Mouse (Mus musculus): ENCODE measurements around the gene Crisp2. TPM values are rescaled to one million over a fixed set of nuclear protein-coding genes. Genes with fewer than 3 reads are reported as not detected.
"Not testable (repeated sequence)": the region's sequence is repeated elsewhere in the genome, so short reads cannot be mapped to it uniquely, and the experiment has no call there.

The Crisp2 gene
- polyA plus RNA-seq, 1 experiment from 2014 or later: not detected

DNA sequence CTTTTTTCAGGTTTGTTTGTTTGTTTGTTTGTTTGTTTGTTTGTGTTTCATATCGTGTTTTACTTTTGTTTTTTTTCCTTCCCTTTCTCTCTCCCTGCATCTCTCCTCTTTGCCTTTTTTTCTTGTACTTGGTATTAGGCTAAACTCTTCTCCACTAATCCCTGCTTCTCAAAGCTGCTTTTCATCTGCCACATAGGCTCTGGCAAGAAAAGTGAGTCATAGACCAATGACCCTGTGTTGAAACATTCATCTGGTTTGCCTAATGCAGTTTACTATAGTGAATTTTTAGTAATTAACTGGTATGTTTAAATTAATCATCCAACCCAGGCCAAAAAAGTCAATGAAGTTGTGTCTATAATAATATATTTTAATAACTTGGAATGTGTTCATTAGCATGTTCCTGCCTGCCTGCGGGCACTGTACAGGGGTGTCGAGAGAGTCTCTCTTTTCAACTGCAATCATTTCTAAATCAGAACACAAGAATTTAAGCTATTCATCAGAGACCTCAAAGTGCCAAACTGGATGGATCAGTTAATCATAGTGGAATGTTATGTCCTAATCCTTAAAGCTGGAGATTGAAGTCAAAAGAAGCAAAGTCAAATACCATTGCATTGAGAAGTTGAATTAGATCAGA, 4.0 kb downstream of the Crisp2 start:
- no peak overlapping the region for H3K4me2 ChIP-seq (replicated peaks)
- no peaks in the 10 kb centered on the region for H3K36me3 ChIP-seq
- no peak overlapping the region for H3K4me3 ChIP-seq
- no peak for ATAC-seq (ENCODE audit: low FRiP score, low read depth)
- WGBS: 84% methylated on average over 3 of the region's 3 CpGs
- H3K9me3 ChIP-seq: no peaks in the 10 kb centered on the region
- H3K27ac ChIP-seq: no peak overlapping the region
- no peak overlapping the region for H3K9ac ChIP-seq
- H3K27me3 ChIP-seq: no peaks in the 10 kb centered on the region
- no peaks in the 10 kb centered on the region for H3K4me1 ChIP-seq

GRCm38 (mm10) chr17:40793921-40794854, 12.6 kb downstream of the Crisp2 start:
- Histone ChIP-seq H3K4me3 (no peak overlapping the region), H3K36me3 (no peaks in the 10 kb centered on the region), H3K4me2 (replicated peaks) (no peak overlapping the region), H3K4me1 (no peaks in the 10 kb centered on the region), H3K9me3 (no peaks in the 10 kb centered on the region), H3K27ac (no peak overlapping the region), H3K27me3 (no peaks in the 10 kb centered on the region), H3K9ac (no peak overlapping the region)
- WGBS: 53% methylated on average over 20 of the region's 20 CpGs
- no peak for ATAC-seq (ENCODE audit: low FRiP score, low read depth)

GRCm38 (mm10) chr17:40789877-40790276, 16.9 kb downstream of the Crisp2 start:
- Histone ChIP-seq H3K9ac (no peak overlapping the region), H3K27me3 (no peaks in the 10 kb centered on the region), H3K27ac (no peak overlapping the region), H3K9me3 (no peaks in the 10 kb centered on the region), H3K4me3 (no peak overlapping the region), H3K36me3 (no peaks in the 10 kb centered on the region), H3K4me2 (replicated peaks) (no peak overlapping the region), H3K4me1 (no peaks in the 10 kb centered on the region)
- no peak for ATAC-seq (ENCODE audit: low FRiP score, low read depth)

DNA sequence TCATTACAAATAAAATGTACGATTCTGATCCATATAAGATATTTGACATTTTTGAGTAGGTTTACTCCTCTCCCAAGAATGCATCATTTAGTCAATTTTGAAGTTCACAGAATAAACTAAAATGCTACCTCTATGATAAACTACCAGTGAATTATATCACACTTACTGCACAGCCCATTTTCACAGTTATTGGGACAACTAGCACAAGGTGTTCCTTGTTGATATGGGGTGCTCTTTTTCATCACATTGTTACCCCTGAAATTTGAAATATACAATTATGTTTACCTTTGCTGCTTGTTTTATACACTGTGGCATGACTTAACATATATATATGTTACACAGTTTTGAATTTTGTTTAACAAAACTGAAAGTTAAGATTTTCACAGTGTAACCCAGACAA, 39.7 kb downstream of the Crisp2 start:
- no peaks in the 10 kb centered on the region for H3K36me3 ChIP-seq
- H3K9ac ChIP-seq: no peak overlapping the region
- H3K4me2 ChIP-seq (replicated peaks): no peak overlapping the region
- 85% methylated on average over 1 of the region's 1 CpGs for WGBS
- no peak for ATAC-seq (ENCODE audit: low FRiP score, low read depth)
- no peaks in the 10 kb centered on the region for H3K9me3 ChIP-seq
- H3K4me3 ChIP-seq: no peak overlapping the region
- no peak overlapping the region for H3K27ac ChIP-seq
- no peaks in the 10 kb centered on the region for H3K4me1 ChIP-seq
- no peaks in the 10 kb centered on the region for H3K27me3 ChIP-seq

GRCm38 (mm10) chr17:40763662-40764061, 43.1 kb downstream of the Crisp2 start:
- H3K27me3 ChIP-seq: no peaks in the 10 kb centered on the region
- ATAC-seq (ENCODE audit: low FRiP score, low read depth): no peak
- no peaks in the 10 kb centered on the region for H3K36me3 ChIP-seq
- 82% methylated on average over 4 of the region's 4 CpGs for WGBS
- H3K9me3 ChIP-seq: no peaks in the 10 kb centered on the region
- H3K4me3 ChIP-seq: no peak overlapping the region
- no peaks in the 10 kb centered on the region for H3K4me1 ChIP-seq
- H3K4me2 ChIP-seq (replicated peaks): no peak overlapping the region
- H3K27ac ChIP-seq: no peak overlapping the region
- H3K9ac ChIP-seq: no peak overlapping the region

DNA sequence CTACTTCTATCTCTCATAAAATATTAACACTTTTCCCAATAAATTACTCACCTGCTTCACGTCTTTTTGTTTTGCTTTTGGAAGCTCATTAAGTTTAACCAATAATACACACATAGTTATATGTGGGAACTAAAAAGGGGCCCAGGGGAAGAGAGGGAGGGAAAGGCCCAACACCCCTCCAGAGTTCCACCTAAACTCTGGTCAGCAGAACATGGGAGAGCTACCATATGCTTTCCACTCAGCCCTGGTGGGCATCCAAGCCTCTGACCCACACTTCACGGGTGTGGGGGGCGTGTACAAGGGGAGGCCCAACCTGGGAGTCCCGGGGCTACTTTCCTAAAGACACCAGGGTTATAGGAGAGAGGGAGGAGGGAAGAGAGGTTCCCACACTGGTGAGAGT, 75.1 kb downstream of the Crisp2 start:
- H3K36me3 ChIP-seq: no peaks in the 10 kb centered on the region
- H3K4me2 ChIP-seq (replicated peaks): no peak overlapping the region
- no peak overlapping the region for H3K9ac ChIP-seq
- H3K4me1 ChIP-seq: peaks cover 16% of the 10 kb centered on the region
- ATAC-seq (ENCODE audit: low FRiP score, low read depth): peak; percentile 73
- WGBS: 23% methylated on average over 4 of the region's 4 CpGs
- H3K27me3 ChIP-seq: no peaks in the 10 kb centered on the region
- H3K4me3 ChIP-seq: no peak overlapping the region
- H3K9me3 ChIP-seq: no peaks in the 10 kb centered on the region
- H3K27ac ChIP-seq: peak overlapping the region; percentile 55; the same call in 1 of the 2 replicates

DNA sequence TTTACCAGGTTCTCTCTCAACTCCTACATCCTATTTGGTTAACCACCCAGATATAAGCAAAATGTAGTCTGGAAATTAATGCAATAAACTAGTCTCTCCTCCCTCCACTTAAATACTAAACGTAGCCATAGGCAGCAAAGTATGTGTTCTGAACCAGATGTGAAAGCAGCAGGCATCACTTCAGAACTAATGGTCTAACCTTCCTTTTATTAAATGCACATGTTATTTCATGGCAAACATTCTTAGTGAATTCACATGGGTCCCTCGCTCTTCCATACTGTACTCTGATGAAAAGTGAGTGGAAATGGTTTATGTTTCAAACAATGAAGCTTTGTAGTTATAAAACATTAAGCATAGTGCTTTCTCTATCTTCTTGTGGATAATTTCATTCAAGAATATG, 75.5 kb downstream of the Crisp2 start:
- Histone ChIP-seq H3K36me3 (no peaks in the 10 kb centered on the region), H3K4me1 (peaks cover 16% of the 10 kb centered on the region), H3K4me2 (replicated peaks) (no peak overlapping the region), H3K9ac (no peak overlapping the region), H3K9me3 (no peaks in the 10 kb centered on the region), H3K27me3 (no peaks in the 10 kb centered on the region), H3K4me3 (no peak overlapping the region), H3K27ac (no peak overlapping the region)
- 18% methylated on average over 2 of the region's 2 CpGs for WGBS
- peak; percentile 89 for ATAC-seq (ENCODE audit: low FRiP score, low read depth)

DNA sequence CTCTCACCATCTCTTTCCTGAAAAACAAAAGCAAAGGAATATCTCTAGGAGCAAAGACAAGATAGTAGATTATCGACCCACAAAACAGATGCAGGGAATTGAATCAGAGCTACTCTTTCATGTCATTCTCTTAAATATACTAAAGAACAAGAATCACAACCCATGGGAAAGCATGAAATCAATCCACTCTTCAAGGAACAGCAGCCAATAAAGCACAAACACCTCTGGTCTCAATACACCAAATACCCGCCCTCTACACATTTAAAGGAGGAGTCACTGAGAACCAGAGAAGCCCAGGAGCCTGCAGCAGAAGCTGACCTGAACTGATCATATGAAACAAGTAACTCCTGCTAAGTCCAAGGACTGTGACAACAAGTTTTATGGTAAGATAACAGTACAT, 80.0 kb downstream of the Crisp2 start, which contains the start of gene Esp1:
Gene Esp1, plus strand, starts transcription at position 301 of the 400 bp plus-strand sequence.
- Histone ChIP-seq H3K9me3 (no peaks in the 10 kb centered on the region), H3K36me3 (no peaks in the 10 kb centered on the region), H3K4me1 (peaks cover 6% of the 10 kb centered on the region), H3K4me2 (replicated peaks) (no peak within 1 kb of the TSS), H3K9ac (no peak within 1 kb of the TSS), H3K27ac (no peak within 1 kb of the TSS), H3K4me3 (no peak within 1 kb of the TSS), H3K27me3 (no peaks in the 10 kb centered on the region)
- 87% methylated on average over 2 of the region's 2 CpGs for WGBS
- no peak for ATAC-seq (ENCODE audit: low FRiP score, low read depth)

- H3K4me2 ChIP-seq (replicated peaks); H3K27ac ChIP-seq; H3K4me3 ChIP-seq; H3K36me3 ChIP-seq; ATAC-seq (ENCODE audit: low FRiP score, low read depth); H3K9ac ChIP-seq; H3K4me1 ChIP-seq; H3K27me3 ChIP-seq; H3K9me3 ChIP-seq: not testable (repeated sequence)
These were observed 89.7 kb downstream of the Crisp2 start for GRCm38 (mm10) chr17:40717055-40717454.

GRCm38 (mm10) chr17:40716273-40716672, 90.5 kb downstream of the Crisp2 start:
- H3K4me1 ChIP-seq: no peaks in the 10 kb centered on the region

More at GRCm38 (mm10) chr17:40716273-40716672, 90.5 kb downstream of the Crisp2 start:
- Histone ChIP-seq H3K9ac (no peak overlapping the region), H3K36me3 (no peaks in the 10 kb centered on the region), H3K4me3 (no peak overlapping the region), H3K4me2 (replicated peaks) (no peak overlapping the region), H3K27me3 (no peaks in the 10 kb centered on the region), H3K27ac (no peak overlapping the region), H3K9me3 (no peaks in the 10 kb centered on the region)
- ATAC-seq (ENCODE audit: low FRiP score, low read depth): no peak
